Mouse (Mus musculus) brain, embryonic 14.5 days (tissue): ENCODE data around the gene Hhat. TPM values are rescaled to one million over a fixed set of nuclear protein-coding genes. Genes with fewer than 3 reads are reported as not detected.

Experiments
- DNase-seq: peaks from one replicate; pipeline ENCODE4 v3.0.0-alpha.2; 2011; ENCODE audit warnings: low read depth
- CTCF ChIP-seq: fragments of 200-500 bp; IDR thresholded peaks from 2 replicates; pipeline ENCODE4 v1.5.1; 2012; ENCODE audit warnings: inconsistent platforms, mild to moderate bottlenecking, moderate library complexity, borderline replicate concordance; ENCODE audit not compliant: insufficient read depth, insufficient read length; ENCODE audit errors: extremely low read depth
- POLR2A ChIP-seq: fragments of 200-500 bp; IDR thresholded peaks from 2 replicates; pipeline ENCODE4 v1.6.1; 2012; ENCODE audit warnings: mild to moderate bottlenecking, inconsistent platforms, borderline replicate concordance; ENCODE audit not compliant: poor library complexity, insufficient read depth, insufficient read length, severe bottlenecking; ENCODE audit errors: extremely low read depth
- polyA plus RNA-seq: library from polyadenylated mRNA; depleted of rRNA; stranded (reverse); fragments of >200 nt; gene quantifications from 2 replicates; pipeline ENCODE4 v1.2.3, GENCODE M21; 2012

Gene Hhat
- polyA plus RNA-seq, 1 experiment: 3.8 TPM

DNA sequence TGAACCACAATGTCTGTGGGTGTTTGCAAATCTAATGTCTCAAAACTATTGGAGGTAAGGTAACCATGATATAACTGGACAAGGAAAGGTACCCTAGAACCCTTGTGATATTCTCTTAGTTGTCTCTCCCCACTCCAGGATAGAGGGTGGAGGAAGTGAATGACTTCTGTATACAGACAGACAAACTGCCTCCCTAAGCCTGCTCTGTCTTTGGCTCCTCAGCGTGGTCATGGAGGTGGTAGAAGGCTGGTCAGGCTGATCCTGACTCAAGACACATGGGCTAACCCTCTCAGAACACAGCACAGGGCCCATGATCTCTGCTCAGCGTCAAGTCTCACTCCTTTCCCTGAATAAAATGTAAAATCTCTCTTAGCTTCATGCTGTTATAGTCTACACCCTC, 149.2 kb downstream of the Hhat start:
- no peak for TF ChIP-seq POLR2A
- TF ChIP-seq CTCF: no peak
- DNase-seq: no peak

DNA sequence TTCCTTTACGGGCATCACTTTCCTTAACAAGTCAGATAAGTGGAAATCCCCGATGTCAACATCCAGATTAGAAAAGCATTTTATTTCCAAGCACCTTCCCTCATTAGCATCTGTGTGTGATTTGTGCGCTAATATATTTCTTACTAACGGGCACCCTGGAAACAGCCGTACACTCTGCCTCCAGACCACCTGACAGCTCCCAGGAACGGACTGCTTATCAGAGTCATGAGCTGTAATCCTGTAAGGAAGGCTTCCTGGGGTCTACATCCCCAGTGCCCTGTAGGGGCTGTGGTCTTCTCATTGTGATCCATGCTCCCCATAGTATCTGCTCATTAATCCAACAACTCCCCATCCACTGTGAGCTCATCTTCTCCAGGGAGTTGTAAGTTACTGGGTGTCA, 157.8 kb downstream of the Hhat start:
- TF ChIP-seq POLR2A (no peak), CTCF (no peak)
- peak; percentile 21 for DNase-seq

DNA sequence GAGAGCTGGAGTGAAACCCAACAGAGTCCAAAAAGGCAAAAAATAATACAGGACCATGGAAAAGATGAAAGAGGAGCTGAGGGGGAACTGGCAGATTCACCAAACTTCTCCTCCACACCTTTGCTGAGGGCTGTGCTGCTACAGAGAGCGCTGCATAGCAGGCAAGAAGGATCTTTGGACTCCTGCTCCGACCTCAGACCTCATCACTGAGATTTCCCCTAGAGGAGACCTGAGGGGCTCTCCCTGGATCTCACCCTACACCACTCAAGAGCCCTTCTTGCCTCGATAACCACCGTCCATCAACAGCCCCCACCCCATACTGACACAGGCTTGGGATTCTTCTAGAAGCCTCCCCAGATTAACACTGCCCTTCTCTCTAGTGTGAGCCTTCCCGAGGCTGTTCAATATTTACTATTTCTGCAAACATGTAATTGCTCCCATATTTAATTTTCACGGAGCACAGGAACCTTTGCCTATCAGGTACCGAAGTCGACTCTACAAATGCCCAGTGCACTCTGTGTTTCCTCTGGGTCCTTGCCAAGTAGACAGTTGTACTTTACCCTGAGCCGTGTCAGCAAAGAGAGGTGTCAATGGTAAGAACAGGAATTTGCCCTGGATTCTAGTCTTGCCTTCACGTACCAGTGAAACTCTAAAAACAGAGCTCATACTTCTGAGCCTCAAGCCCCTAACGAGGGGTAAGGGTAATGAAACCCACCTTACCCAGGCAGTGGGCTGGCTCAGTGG, 158.9 kb downstream of the Hhat start:
- no peak for TF ChIP-seq POLR2A
- no peak for TF ChIP-seq CTCF
- no peak for DNase-seq

DNA sequence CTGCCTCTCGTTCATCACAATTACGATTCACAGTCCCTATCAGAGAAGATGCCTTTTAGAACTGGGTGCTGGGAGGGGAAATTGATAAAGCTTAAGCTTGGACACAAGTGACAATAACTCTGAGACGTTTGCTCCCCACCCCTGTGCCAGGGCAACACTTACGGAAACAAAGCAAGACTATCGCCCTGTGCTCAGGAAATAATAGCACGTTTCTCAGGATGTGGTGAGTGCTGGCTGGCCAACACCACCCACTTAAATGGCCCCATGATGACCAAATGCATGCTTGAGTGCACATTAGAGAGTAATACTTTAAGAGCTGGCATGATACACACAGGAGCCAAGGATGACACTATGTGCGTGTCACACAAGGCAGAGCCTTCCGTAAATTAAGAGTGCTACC, 164.1 kb downstream of the Hhat start:
- DNase-seq: no peak
- TF ChIP-seq CTCF: no peak
- TF ChIP-seq POLR2A: no peak

DNA sequence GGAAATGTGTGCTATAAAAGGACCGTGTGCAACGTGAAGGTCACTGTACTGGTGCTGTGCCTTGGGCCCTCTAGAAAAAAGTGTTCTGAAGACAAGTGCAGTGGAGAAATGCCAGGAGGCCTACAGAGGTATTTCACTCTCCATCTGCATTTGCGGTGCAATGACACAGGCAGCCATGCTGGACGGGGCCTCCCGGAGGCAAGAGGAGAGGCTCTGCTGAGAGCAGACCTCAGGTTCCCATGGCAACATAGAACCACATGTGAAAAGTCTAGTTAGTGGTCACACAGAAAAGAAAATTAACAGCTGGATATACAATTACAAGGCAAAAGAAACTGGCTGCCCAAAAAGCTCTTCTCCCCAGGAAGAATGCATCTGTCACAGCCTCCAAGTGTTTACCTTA, 166.6 kb downstream of the Hhat start:
- TF ChIP-seq POLR2A (no peak), CTCF (no peak)
- peak; percentile 35 for DNase-seq

DNA sequence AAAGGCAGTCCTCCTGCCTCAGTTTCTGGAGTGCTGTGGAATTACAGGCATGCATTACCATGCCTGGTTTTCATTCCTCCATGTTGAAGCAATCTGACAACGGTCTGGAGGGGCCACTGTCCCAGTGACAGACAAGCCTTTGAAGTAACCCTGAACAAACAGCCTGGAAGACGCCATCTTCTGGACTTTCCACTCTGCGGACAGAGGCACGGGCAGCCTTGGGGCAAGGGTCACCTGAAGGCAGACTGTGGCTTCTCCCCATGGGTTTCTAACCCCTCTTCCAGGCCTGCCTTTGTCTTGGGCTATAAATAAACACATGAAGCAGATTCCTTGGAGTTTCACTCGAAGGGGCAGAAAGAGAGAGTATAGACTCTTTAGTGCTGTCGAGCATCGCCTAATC, 167.5 kb downstream of the Hhat start:
- TF ChIP-seq POLR2A (no peak), CTCF (no peak)
- DNase-seq: no peak

DNA sequence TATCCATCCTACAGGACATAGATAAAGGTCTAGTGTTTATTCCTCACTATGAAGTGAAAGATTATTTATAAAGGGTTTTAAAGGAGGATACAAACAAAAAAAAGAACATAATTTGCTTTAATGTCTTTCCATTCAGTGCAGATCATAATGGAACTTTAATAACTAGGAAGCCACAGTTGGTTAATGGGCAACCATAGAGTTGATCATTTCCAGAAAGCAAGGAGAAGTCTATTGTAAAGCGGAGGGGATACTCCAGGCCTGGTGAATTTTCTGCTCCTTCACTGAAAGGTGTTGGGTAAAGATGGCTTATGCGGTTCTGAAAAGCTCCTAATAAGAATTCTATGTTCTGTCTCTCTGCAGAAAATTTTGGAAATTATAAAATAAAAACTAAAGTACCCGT, 169.8 kb downstream of the Hhat start:
- no peak for TF ChIP-seq CTCF
- TF ChIP-seq POLR2A: no peak
- no peak for DNase-seq

DNA sequence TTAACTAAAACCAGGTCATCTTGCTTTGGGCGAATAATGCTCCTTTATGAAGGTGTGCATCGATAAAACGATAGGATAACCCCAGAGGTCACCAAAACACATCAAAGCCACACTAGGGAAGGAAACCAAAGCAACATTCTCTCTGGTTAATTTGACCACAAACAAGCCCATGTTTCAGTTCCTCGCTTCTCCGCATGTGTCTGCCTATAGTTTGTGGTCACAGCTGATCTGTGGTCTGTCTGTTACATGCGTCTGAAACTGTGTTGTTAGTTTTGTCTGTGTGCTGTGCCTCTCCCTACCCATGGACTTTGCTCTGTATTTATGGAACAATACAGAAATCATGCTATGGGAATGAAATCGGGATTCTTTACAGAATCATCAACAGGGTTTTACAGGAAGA, 171.3 kb downstream of the Hhat start:
- TF ChIP-seq POLR2A: no peak
- no peak for TF ChIP-seq CTCF
- DNase-seq: no peak

DNA sequence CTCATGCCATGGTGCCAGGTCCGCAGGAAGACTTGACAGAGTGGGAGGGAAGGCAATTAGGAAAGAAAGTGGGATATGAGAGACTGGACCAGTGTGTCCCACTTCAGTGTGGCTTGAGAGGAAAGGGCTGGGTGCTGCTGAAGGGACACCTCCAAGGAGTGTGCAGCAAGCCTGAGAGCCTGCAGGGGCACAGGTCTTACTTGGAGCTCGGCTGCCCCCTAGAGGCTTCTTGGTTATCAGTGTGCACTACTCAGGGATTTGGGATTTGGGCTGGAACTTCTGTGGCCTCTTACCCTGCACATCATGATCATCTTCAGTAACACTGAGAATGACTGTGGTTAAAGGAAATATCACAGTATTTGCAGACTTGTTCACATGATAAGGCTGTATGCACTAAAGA, 172.6 kb downstream of the Hhat start:
- TF ChIP-seq POLR2A (no peak), CTCF (peak; percentile 91)
- DNase-seq: peak; percentile 90

DNA sequence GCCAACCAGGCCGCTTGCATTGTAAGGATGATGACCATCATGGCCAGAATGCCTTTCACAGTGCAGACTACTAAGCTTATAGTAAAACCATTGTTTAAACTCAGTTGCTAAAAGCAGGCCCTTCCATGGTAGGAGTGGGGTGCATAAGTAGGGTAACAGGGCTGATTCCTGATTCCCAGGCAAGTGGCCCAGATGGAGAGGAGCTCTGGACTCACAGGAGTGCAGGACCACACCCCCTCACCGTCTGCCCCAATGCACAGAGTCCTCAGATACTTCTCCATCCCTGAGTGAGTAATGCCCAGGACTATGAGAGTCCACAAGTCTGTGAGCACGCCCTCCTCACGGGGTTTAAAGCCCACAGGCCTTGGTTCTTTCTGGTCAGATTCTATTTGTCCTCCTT, 175.6 kb downstream of the Hhat start:
- TF ChIP-seq POLR2A: no peak
- no peak for TF ChIP-seq CTCF
- DNase-seq: no peak

DNA sequence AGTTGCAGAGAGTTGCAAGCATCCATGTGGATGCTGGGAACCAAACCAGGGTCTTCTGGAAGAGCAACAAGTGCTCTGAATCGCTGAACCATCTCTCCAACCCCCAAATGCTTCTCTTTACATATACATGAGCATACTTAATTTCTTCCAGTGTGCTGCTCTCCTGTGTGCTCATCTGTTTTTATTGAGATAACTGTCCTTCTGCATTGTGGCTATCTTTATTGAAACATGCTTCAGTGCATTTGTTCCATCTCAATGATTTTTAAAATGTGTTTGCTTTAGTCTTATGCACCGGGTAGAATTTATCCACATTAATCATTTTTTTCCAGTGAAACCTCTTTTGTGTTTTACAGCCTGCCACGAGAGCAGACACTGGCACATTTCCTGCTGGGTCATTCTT, 177.5 kb downstream of the Hhat start:
- DNase-seq: peak; percentile 34
- TF ChIP-seq POLR2A: no peak
- TF ChIP-seq CTCF: peak; percentile 12; the same call in 1 of the 2 replicates

DNA sequence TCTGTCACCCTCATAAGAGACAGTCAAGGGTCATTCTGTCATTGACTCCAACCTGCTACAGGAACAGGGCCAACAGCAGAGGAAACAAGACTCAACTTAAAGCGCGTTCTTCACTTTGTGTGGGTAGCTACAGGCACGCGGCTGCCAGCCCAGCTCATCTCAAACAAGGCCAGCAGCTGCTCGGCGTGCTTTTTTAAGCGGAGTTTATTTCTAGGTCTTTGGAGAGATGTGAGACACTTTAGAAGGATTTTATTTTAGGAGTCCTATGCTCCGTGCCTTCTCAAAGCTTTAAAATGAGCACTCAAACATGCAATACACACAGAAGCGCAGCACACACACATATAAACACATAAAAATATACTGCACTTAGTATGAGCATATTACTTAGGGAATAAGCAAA, 183.6 kb downstream of the Hhat start:
- DNase-seq: no peak
- TF ChIP-seq CTCF: no peak
- no peak for TF ChIP-seq POLR2A
